Comparison of ENCODE assay signal across 7 mouse cellular contexts in the genomic region with DNA sequence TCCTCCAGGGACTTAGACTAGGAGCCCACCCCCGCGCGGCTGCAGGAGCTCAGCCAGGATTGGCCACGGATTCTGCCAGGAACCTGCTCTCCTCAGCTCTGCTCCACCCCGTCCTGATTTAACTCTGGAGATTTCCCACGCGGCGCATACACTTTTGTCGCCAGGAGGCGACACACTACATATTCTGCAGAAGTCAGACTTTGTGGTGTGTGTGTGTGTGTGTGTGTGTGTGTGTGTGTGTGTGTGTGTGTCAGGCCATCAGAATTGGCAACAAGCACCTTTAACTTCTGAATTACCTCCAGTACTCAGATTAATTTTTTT. TPM values are rescaled to one million over a fixed set of nuclear protein-coding genes. Genes with fewer than 3 reads are reported as not detected.
DNase-seq lines count a peak whose midpoint lies in the region; ATAC-seq and TF ChIP-seq lines count a peak whose summit lies in the region.

No protein-coding gene starts in this region.

- no peaks in the 10 kb centered on the region for H3K4me1 ChIP-seq in intestine, postnatal 0 days (replicated peaks; ENCODE audit: control insufficient read depth, insufficient read depth, low read length)
- H3K4me1 ChIP-seq in midbrain, embryonic 12.5 days, result peaks cover 25% of the 10 kb centered on the region
- peaks cover 7% of the 10 kb centered on the region for H3K4me1 ChIP-seq in small intestine, adult 2 months (ENCODE audit: control insufficient read depth, insufficient read depth, insufficient read length, low read length)

- WGBS in intestine, postnatal 0 days, result 2% methylated on average over 10 of the region's 10 CpGs
- under 1% methylated on average over 10 of the region's 10 CpGs for WGBS in midbrain, embryonic 12.5 days
- WGBS in small intestine, adult 2 months, result 1% methylated on average over 10 of the region's 10 CpGs

- peak overlapping the region; percentile 21; the same call in 1 of the 2 replicates for H3K4me3 ChIP-seq in intestine, postnatal 0 days (ENCODE audit: low read depth, low read length)
- H3K4me3 ChIP-seq in midbrain, embryonic 12.5 days, result no peak overlapping the region
- peak overlapping the region; percentile 32; the same call in 1 of the 2 replicates for H3K4me3 ChIP-seq in small intestine, adult 2 months (ENCODE audit: low read depth, low read length)

- TF ChIP-seq CTCF in intestine, postnatal 0 days (IDR thresholded peaks at IDR 0.05; ENCODE audit: low read depth), result peak; percentile 82
- peak; percentile 53; the same call in 1 of the 2 replicates for TF ChIP-seq CTCF in small intestine, adult 2 months (IDR thresholded peaks at IDR 0.05; ENCODE audit: extremely low read depth, insufficient read length, insufficient replicate concordance, low read depth, low read length)

- intact Hi-C loops in left cerebral cortex, postnatal 4 days (cut with DNase I), result no loop called here

- ATAC-seq in intestine, postnatal 0 days, result peak; percentile 75; the same call in 1 of the 2 replicates
- ATAC-seq in midbrain, embryonic 12.5 days (ENCODE audit: low FRiP score, low read depth), result peak; percentile 82

- H3K4me2 ChIP-seq in intestine, postnatal 0 days (replicated peaks; ENCODE audit: low read depth), result peak overlapping the region; percentile 62
- peak overlapping the region; percentile 32 for H3K4me2 ChIP-seq in midbrain, embryonic 12.5 days (replicated peaks)

- no peaks in the 10 kb centered on the region for H3K27me3 ChIP-seq in intestine, postnatal 0 days (replicated peaks; ENCODE audit: control insufficient read depth, insufficient read depth, low read length)
- no peaks in the 10 kb centered on the region for H3K27me3 ChIP-seq in midbrain, embryonic 12.5 days
- no peaks in the 10 kb centered on the region for H3K27me3 ChIP-seq in small intestine, adult 2 months (ENCODE audit: control insufficient read depth, insufficient read depth, low read length)

- peak; percentile 81 for DNase-seq in adrenal gland, adult 2 months
- peak; percentile 80 for DNase-seq in embryo, embryonic 9.5 days (ENCODE audit: extremely low spot score)
- peak; percentile 48 to 73 for DNase-seq in gastrocnemius, postnatal 4 days (ENCODE audit: low spot score in 2 of 2)
- DNase-seq in left cerebral cortex, postnatal 4 days, result peak; percentile 83

- no peak overlapping the region for H3K27ac ChIP-seq in intestine, postnatal 0 days (ENCODE audit: low read depth, low read length)
- no peak overlapping the region for H3K27ac ChIP-seq in midbrain, embryonic 12.5 days (replicated peaks)
- H3K27ac ChIP-seq in small intestine, adult 2 months (ENCODE audit: insufficient read depth, low read depth, low read length), result no peak overlapping the region

- H3K36me3 ChIP-seq in intestine, postnatal 0 days (ENCODE audit: control insufficient read depth, insufficient read depth), result no peaks in the 10 kb centered on the region
- H3K36me3 ChIP-seq in midbrain, embryonic 12.5 days, result no peaks in the 10 kb centered on the region
- no peaks in the 10 kb centered on the region for H3K36me3 ChIP-seq in small intestine, adult 2 months (ENCODE audit: control insufficient read depth, insufficient read depth, low read length)

- no peak overlapping the region for H3K9ac ChIP-seq in intestine, postnatal 0 days (ENCODE audit: low read depth, low read length)
- no peak overlapping the region for H3K9ac ChIP-seq in midbrain, embryonic 12.5 days (replicated peaks)

- TF ChIP-seq POLR2A in small intestine, adult 2 months (IDR thresholded peaks at IDR 0.05; ENCODE audit: low read depth, low read length), result no peak

- no peaks in the 10 kb centered on the region for H3K9me3 ChIP-seq in intestine, postnatal 0 days (ENCODE audit: control insufficient read depth)
- no peaks in the 10 kb centered on the region for H3K9me3 ChIP-seq in midbrain, embryonic 12.5 days

RNA-seq across cellular contexts. Expression of gene Derl3, which starts 10.0 kb away (rescaled TPM):
- 1 to 10 TPM; 2.1 to 3.9 TPM for total RNA-seq in adrenal gland, adult 2 months (2021)
- polyA plus RNA-seq in adrenal gland, adult 2 months (2012; rRNA removed), result 5.4 and 6.0 TPM in 2 replicates
- 1 to 10 TPM in 1 of 2 experiments, under 1 TPM in 1; 0.96 to 1.0 TPM for total RNA-seq in gastrocnemius, postnatal 4 days (2021)
- polyA plus RNA-seq in intestine, postnatal 0 days (2015; fragmentation: Nextera tagmentation; extraction: Ambion mirVana), result 2.8 and 3.7 TPM in 2 replicates
- 1 to 10 TPM; 2.1 to 2.7 TPM for total RNA-seq in left cerebral cortex, postnatal 4 days (2021)
- 1.8 and 2.4 TPM in 2 replicates for polyA plus RNA-seq in midbrain, embryonic 12.5 days (2016; fragmentation: Nextera tagmentation; extraction: Ambion mirVana)
- polyA plus RNA-seq in small intestine, adult 2 months (2012; rRNA removed), result 145 and 219 TPM in 2 replicates

RNA-seq across cellular contexts. Expression of gene Mif, which starts 23.2 kb away (rescaled TPM):
- total RNA-seq in adrenal gland, adult 2 months (2021), result 100 to 1,000 TPM; 268 to 376 TPM
- 1,719 and 1,732 TPM in 2 replicates for polyA plus RNA-seq in adrenal gland, adult 2 months (2012; rRNA removed)
- 100 to 1,000 TPM; 164 TPM for total RNA-seq in gastrocnemius, postnatal 4 days (2021)
- 489 and 529 TPM in 2 replicates for polyA plus RNA-seq in intestine, postnatal 0 days (2015; fragmentation: Nextera tagmentation; extraction: Ambion mirVana)
- total RNA-seq in left cerebral cortex, postnatal 4 days (2021), result 100 to 1,000 TPM; 844 to 864 TPM
- 1,213 and 1,289 TPM in 2 replicates for polyA plus RNA-seq in midbrain, embryonic 12.5 days (2016; fragmentation: Nextera tagmentation; extraction: Ambion mirVana)
- polyA plus RNA-seq in small intestine, adult 2 months (2012; rRNA removed), result 755 and 830 TPM in 2 replicates

RNA-seq across cellular contexts. Expression of gene Smarcb1, which starts 38.2 kb away (rescaled TPM):
- 10 to 100 TPM; 77.6 to 87.4 TPM for total RNA-seq in adrenal gland, adult 2 months (2021)
- polyA plus RNA-seq in adrenal gland, adult 2 months (2012; rRNA removed), result 103 and 115 TPM in 2 replicates
- 10 to 100 TPM; 55.0 to 60.2 TPM for total RNA-seq in gastrocnemius, postnatal 4 days (2021)
- polyA plus RNA-seq in intestine, postnatal 0 days (2015; fragmentation: Nextera tagmentation; extraction: Ambion mirVana), result 54.9 and 58.1 TPM in 2 replicates
- 100 to 1,000 TPM; 138 to 139 TPM for total RNA-seq in left cerebral cortex, postnatal 4 days (2021)
- 294 and 315 TPM in 2 replicates for polyA plus RNA-seq in midbrain, embryonic 12.5 days (2016; fragmentation: Nextera tagmentation; extraction: Ambion mirVana)
- polyA plus RNA-seq in small intestine, adult 2 months (2012; rRNA removed), result 19.9 and 34.1 TPM in 2 replicates

RNA-seq across cellular contexts. Expression of gene Gstt2, which starts 46.0 kb away (rescaled TPM):
- 10 to 100 TPM; 32.9 to 36.6 TPM for total RNA-seq in adrenal gland, adult 2 months (2021)
- 136 and 153 TPM in 2 replicates for polyA plus RNA-seq in adrenal gland, adult 2 months (2012; rRNA removed)
- total RNA-seq in gastrocnemius, postnatal 4 days (2021), result 1 to 10 TPM; 7.6 to 9.2 TPM
- polyA plus RNA-seq in intestine, postnatal 0 days (2015; fragmentation: Nextera tagmentation; extraction: Ambion mirVana), result 74.4 and 81.5 TPM in 2 replicates
- total RNA-seq in left cerebral cortex, postnatal 4 days (2021), result 1 to 10 TPM; 3.6 to 4.3 TPM
- polyA plus RNA-seq in midbrain, embryonic 12.5 days (2016; fragmentation: Nextera tagmentation; extraction: Ambion mirVana), result 7.7 and 7.9 TPM in 2 replicates
- polyA plus RNA-seq in small intestine, adult 2 months (2012; rRNA removed), result 68.6 and 89.9 TPM in 2 replicates

RNA-seq across cellular contexts. Expression of gene Chchd10, which starts 49.7 kb away (rescaled TPM):
- 1,000 to 10,000 TPM; 1,273 to 1,367 TPM for total RNA-seq in adrenal gland, adult 2 months (2021)
- 4,822 and 7,346 TPM in 2 replicates for polyA plus RNA-seq in adrenal gland, adult 2 months (2012; rRNA removed)
- 100 to 1,000 TPM; 390 to 396 TPM for total RNA-seq in gastrocnemius, postnatal 4 days (2021)
- 308 and 334 TPM in 2 replicates for polyA plus RNA-seq in intestine, postnatal 0 days (2015; fragmentation: Nextera tagmentation; extraction: Ambion mirVana)
- total RNA-seq in left cerebral cortex, postnatal 4 days (2021), result 10 to 100 TPM; 39.2 to 59.6 TPM
- polyA plus RNA-seq in midbrain, embryonic 12.5 days (2016; fragmentation: Nextera tagmentation; extraction: Ambion mirVana), result 5.7 and 7.4 TPM in 2 replicates
- 799 and 1,071 TPM in 2 replicates for polyA plus RNA-seq in small intestine, adult 2 months (2012; rRNA removed)

Comparison
In these comparisons a context has a peak if more than half of its experiments do, and no peak if none do; other contexts are left out.
1. RNA of gene Derl3, which starts 10.0 kb away (polyA plus RNA-seq): 145 to 219 TPM in small intestine, adult 2 months; 5.4 to 6.0 TPM in adrenal gland, adult 2 months, 2.8 to 3.7 TPM in intestine, postnatal 0 days and 1.8 to 2.4 TPM in midbrain, embryonic 12.5 days; every median in the first group is over 10 times any median in the second.
2. Peak in every context shown above with its lines, with median percentiles within 50 percentile points of each other: DNase-seq.